Mouse (Mus musculus) urinary bladder, postnatal 10 days (tissue): Measurements from ENCODE around the gene Gm20388.

Source experiments
- DNase-seq: peaks from one replicate; pipeline ENCODE4 v3.0.0; 2022; ENCODE audit warnings: low spot score

The Gm20388 gene

GRCm38 (mm10) chr8:120685591-120685990 is 775.0 kb downstream of the Gm20388 start:
- DNase-seq = no peak

DNA sequence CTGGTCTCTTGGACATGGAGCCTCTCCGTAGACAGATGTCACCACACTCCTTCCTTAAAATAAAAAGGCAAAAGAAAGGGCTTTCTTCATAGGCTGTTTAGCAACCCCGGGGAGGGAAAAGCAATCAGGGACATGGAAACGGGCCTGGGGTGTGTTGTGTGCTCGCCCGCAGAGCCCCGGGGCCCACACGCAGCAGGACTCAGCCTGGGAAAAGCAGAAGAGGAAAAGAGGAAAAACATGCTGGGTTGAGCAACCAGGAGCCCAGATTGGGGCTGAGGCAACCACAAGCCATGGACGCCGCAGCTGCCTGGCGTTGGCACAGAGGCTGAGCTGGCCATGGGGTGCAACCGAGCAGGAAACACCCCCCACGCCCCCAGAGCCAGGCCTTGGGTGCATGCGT is 775.4 kb downstream of the Gm20388 start:
- no peak for DNase-seq

DNA sequence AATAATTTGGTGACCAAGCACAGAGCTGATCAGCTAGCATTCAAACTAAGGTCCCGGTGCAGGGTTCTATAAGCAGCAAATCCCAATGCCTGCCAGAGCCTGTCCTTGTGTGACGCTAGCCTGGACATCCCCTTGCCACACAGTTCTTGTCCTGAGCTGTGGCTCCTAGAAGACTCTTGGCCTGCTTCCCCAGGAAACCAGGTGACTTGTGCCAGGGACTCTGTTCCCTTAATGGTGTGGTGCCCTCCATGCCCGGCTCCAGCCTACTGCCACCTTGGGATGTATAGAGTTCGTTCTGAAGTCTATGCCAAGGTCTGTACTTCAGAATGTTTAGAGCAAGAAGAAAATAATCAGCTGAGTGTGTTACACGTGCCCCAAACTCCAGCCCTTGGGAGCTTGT is 775.9 kb downstream of the Gm20388 start:
- DNase-seq = no peak

- no peak for DNase-seq
Observed at GRCm38 (mm10) chr8:120687786-120688185, 777.1 kb downstream of the Gm20388 start.

GRCm38 (mm10) chr8:120688511-120688910 is 777.9 kb downstream of the Gm20388 start:
- DNase-seq = no peak

- no peak for DNase-seq
Observed at GRCm38 (mm10) chr8:120692934-120693333, 782.3 kb downstream of the Gm20388 start.

DNA sequence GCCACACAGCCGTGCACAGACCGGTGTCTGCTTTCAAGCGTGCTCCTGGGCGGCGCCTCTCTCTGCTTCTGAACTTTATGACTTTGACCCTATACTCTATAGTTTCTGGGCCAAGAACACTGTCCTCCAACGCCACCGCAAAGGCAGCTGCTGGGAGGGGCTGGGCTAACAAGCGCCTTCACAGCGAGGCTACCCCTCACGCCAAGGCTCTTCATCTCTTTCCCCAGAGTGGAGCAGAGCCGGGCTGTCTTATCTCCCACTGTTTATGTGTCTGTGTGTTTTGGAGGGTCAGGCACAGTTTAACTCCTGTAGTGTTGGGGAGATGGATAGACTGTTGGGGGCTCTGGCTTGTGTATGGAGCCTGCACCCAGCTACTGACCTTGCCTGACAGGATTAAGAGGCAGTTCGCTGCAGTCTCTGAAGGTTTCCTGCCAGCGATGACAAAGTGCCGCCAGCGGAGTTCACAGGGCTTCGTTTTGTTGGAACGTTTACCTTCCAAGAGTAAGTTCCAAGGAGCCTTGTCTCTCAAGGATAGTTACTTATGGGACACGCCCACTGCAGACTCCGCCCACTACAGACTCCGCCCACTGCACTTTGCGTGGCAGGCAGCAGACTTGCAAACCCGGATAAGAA is 783.3 kb downstream of the Gm20388 start:
- DNase-seq = no peak

GRCm38 (mm10) chr8:120696401-120697153 is 785.9 kb downstream of the Gm20388 start:
- no peak for DNase-seq

- no peak for DNase-seq
Observed at GRCm38 (mm10) chr8:120697154-120697978, 786.7 kb downstream of the Gm20388 start.

DNA sequence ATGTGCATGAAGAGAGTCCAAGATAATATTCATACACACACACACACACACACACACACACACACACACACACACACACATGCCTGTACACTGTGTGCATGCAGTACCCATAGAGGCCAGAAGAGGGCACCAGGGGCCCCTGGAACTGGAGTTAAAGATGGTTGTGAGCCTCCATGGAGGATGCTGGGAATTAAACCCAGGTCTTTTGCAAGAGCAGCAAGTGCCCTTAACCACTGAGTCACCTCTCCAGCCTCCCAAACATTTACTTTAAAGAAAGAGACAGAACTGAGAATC is 787.3 kb downstream of the Gm20388 start:
- no peak for DNase-seq

DNA sequence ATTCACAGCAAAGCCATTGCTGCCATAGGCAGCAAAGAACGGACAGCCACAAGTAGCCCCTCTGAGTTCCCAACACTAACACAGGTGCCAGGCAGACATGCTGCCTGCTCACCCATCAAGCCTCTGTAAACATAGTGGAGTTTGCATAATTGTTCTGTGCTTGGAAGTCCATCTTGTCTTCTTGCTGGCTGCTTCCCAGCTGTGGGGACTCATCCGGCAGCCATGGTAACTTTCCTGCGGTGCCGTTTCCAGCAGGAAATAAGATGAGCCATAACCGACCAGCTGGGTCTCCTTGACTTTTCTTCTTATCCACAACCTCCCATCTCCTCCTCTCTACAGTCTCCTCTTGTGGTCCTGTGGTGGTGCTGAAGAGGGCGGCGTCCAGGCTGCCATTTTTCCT is 787.8 kb downstream of the Gm20388 start:
- DNase-seq = no peak

DNA sequence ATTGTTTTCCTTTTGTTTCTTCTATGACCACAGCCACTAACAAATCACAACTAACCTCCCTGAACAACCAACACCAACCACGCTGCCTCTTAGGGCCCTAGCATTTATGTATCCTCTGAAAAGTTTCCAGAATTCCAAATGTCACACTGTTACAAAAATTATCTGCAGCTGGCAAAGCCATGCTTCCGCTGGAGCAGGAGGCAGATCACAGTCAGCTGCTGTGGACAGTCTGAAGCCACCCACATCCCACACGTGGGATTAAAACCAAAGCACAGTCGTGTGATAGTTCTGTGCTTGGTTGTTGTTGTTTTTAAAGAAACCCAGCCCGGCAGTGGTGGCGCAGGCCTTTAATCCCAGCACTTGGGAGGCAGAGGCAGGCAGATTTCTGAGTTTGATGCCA is 788.4 kb downstream of the Gm20388 start:
- no peak for DNase-seq

GRCm38 (mm10) chr8:120699565-120699964 is 788.9 kb downstream of the Gm20388 start:
- no peak for DNase-seq

DNA sequence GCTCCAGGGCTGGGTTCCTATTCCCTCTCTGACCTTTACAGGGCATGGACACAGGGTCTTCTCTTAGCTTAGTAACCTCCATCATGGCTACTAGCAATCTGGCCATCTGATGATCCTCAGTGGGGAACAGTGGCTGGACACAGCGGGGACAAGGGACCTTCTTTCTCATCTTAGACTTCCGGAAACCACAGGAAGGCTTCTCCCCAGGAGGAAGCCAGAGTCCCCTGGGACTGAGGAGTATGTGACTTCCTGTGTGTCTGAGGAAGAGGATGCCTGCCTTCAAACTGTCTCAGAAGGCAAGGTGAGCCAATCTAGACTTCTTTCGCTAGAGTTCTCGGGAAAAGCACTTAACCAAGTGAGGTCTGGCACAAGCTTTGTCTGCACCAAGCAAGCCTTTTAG is 789.4 kb downstream of the Gm20388 start:
- no peak for DNase-seq

DNA sequence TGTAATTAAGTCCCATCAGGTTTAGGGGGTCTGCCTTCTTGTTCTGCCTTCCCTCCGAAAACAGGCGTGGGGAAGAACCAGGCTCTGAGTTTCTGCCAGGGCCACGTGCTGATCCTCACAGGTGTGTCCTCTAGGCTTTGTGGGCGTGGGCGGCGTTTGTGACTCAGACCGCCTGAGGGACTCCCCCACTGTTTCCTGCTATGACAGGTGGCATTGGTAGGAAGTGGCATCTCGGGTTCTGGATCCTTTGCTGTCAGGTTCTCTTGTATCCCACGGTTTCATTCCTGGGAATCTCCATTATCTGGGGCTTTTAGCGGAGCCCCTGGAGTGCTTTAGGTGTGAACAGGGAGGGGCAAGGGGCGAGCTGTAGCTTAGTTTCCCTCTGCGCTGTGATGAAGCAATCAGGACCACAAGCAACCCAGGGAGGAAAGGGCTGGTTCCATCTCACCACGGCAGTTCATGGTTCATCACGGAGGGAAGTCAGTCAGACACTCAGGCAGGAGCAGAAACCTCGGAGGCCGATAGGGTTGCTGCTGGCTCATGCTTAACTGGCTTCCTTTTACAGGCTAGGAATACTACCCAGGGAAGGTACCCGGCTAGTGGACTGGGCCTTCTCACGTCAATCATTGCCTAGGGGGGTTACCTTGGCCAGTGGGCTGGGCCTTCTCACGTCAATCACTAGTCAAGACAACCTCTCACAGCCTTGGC is 791.3 kb downstream of the Gm20388 start:
- no peak for DNase-seq

DNA sequence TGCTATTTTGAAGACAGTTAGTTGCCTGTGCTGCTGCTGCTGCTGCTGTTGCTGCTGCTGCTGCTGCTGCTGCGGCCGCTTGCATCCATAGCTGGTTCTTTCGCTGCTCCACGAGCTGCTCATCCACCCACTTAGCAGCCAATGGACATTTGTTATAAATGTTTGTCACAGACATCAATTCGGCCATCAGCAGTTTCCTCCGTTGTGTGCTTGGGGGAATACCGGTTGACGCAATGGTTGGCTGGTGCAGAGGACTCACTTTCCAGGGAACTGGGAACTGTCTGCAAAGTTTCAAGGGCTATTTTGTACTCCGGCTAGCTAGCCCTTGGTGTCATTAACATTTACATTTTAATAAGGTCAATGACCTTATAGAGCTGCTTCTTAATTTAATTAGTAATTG is 793.6 kb downstream of the Gm20388 start:
- no peak for DNase-seq

GRCm38 (mm10) chr8:120705163-120705562 is 794.5 kb downstream of the Gm20388 start:
- DNase-seq = no peak

DNA sequence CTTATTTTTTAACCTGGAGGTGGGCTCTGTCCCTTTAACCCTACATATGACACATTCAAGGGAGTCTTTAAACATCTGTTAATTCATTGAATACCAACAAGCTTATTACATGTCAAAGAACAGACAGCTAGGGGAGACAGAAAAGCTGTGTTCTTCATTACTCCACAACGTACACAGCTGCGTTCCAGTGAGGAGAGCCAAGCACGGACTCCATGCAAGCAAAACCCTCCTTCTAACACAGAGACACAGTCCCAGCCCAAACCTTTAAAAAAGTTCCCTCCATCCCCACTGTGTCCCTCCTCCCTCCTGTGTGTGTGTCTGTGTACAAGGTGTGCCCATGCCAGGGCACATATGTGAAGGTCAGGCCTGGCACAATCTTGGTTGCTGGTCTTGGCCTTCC is 795.6 kb downstream of the Gm20388 start:
- DNase-seq = no peak

DNA sequence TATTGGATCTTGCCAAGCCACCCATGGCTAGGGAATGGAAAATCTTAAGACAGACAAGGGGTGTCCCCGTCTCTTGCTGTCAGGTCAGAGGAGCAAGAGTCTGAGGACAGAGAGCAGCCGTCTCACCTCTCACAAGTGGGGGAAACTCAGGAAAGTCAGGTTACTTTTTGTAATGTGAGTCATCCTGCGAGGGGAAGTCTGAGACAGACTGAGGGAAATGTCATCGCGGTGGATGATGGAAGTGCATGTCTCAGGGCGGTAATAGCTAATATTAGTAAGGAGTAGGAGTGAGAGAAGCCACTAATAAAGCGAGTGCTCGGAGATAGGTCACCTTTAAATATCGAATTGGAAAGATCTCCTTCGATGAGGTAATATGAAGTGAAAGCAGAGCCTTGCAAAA is 798.5 kb downstream of the Gm20388 start:
- DNase-seq = no peak

DNA sequence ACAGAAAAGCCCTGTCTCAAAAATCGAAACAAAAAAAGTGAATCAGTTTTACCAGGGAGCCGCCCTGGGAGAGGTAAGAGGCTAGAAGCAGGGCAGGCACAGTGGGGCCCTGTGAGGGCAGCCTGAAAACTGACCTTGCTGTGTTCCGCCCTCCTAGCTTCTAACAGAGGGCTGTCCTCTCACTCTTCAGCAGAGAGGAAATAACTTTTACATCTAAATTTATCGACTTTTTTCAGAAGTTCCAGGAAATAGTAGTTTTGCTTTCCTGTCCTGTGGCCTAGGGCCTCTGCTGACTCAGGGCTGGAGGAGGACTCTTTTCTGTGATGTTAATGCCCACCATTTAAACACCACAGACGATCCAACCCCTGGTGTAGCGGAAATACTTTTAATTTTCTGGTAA is 804.6 kb downstream of the Gm20388 start:
- DNase-seq = no peak

- no peak for DNase-seq
Observed at GRCm38 (mm10) chr8:120715996-120716680, 805.5 kb downstream of the Gm20388 start.
